Mouse (Mus musculus) embryonic stem cell, embryonic (primary cell): ENCODE data around the gene N4bp1.

Source experiments
- CTCF ChIA-PET, 4 experiments: fragments of 300-600 bp in 2 of 4; fragments of 350-600 bp in 2 of 4; sonication (Branson Sonifier 250); formaldehyde crosslinking; loops; one replicate each; lab custom pipeline; 2022; ENCODE audit warnings: inconsistent platforms in 2 of 4; lab: Charles Lee
- POLR2A ChIA-PET, 4 experiments: fragments of 300-600 bp in 2 of 4; fragments of 350-600 bp in 2 of 4; sonication (Branson Sonifier 250); formaldehyde crosslinking; loops; one replicate each; lab custom pipeline; 2022; ENCODE audit warnings: antibody characterized with exemption in 4 of 4, inconsistent platforms in 1 of 4; lab: Charles Lee

Gene N4bp1

GRCm38 (mm10) chr8:86881068-86881609, 3.9 kb downstream of the N4bp1 start:
- ChIA-PET POLR2A (interaction anchor here (0.6 to 5.4 kb wide), 14 partner anchors 10 to 354 kb away, joined by 3 to 38 read pairs (median 4); no protein-coding TSS in a partner anchor), CTCF (interaction anchor here in 2 of 4 experiments (0.7 to 1.2 kb wide), 2 partner anchors 22 to 28 kb away, joined by 3 to 4 read pairs; no protein-coding TSS in a partner anchor)

DNA sequence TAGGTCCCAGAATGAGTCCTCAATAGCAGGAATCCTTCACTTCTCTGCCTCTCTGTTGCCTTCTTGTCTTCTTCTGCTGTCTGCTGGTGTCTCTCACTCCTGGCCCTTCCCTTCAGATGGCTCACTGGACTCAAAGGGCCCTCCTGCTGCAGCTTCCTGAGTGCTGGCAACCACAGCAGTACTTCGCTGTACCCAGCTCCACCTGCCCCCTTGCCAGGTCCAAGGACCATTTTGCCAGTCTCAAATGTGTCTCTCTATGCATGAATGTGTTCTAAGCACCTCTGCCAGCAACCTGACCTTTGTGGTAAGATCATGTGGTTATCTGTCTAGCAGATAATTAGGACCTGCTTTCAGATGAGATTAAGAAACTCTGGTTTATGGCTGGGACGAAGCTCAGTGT, 8.2 kb downstream of the N4bp1 start:
- CTCF ChIA-PET: no interaction called here
- POLR2A ChIA-PET: interaction anchor here (0.5 to 6.7 kb wide), 20 partner anchors 9 to 1806 kb away, joined by 3 to 45 read pairs (median 4); partner anchors contain the start of gene Gm10638 (in 1 of the 4)

DNA sequence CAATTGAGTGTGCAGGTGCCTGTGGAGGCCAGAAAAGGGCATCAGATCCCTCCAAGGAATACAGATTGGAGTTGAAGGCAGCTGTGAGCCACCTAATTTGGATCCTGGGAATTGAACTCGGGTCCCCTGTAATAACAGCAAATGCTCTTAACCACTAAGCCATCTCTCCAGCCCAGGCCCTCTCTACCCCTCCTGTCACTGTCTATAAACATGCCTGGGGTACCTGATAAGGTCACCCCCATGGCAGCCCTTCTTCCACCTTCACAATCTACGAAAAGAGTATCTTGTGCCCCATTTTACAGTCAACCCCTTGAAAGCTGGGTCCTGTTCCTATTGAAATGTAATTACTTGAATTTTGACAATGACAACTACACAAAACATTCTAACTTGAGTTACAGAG, 11.0 kb downstream of the N4bp1 start:
- CTCF ChIA-PET: interaction anchor here in 1 of 4 experiments (0.6 kb wide), 1 partner anchor 289 kb away, joined by 3 read pairs; no protein-coding TSS in a partner anchor
- POLR2A ChIA-PET: interaction anchor here in 2 of 4 experiments (0.5 to 6.7 kb wide), 12 partner anchors 8 to 225 kb away, joined by 3 to 45 read pairs (median 4); partner anchors contain the start of genes Gm10638 (in 1 of the 2) and Siah1a (in 1 of the 2)

DNA sequence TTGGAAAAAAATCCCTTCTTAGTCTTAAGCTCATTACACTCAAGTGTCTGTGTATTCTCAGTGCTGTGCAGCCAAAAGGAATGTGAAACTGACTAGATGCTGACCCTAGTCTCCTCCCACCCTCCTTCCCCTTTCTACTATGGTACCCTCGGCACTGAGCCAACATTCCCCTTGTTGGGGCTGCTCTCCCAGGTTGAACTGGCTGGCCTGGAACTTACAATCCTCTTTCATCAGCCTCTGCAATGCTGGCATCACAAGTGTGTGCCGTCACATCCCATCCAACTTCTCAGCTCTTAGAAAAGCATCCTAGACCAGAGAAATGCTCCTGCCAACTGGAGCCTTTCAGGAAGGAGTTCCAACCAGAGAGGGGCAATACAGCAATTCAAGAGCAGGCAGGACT, 11.9 kb downstream of the N4bp1 start:
- ChIA-PET CTCF (no interaction called here), POLR2A (interaction anchor here in 2 of 4 experiments (0.7 to 6.7 kb wide), 11 partner anchors 7 to 224 kb away, joined by 3 to 45 read pairs (median 5); no protein-coding TSS in a partner anchor)

DNA sequence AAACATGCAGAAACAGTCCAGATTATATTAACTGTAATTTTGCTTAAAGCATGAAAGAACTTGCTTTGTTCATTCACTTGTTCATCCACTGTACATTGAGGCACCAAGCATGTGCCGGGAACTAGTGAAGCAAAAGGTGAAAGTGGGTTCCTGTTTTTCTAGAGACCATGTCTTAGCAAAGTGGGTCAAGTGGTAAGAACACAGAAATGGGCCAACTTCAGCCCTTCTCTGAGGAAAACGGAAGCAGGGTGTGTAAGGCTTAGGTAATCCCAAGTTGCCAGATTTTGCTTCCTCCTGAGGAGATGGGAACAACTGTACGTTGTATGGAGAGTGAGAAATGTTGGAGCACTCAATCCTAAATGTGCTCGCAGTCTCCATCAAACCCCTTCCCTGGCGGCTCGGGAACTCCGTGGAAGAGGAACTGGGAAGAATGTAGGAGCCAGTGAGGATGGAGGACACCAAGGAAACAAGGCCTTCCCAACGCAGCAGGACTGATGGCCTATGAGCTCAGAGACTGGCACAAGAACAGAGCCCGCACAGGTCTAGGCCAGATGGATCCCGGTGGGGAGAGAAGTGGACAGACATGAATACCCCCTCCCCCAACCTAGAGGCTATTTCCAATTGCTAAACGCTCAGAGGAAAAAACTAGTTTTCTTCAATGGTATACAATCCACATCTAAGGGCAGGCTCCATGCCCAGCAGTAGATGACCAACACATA, 12.8 kb downstream of the N4bp1 start:
- ChIA-PET CTCF (interaction anchor here in 1 of 4 experiments (0.6 kb wide), 1 partner anchor 30 kb away, joined by 4 read pairs; no protein-coding TSS in a partner anchor), POLR2A (interaction anchor here in 2 of 4 experiments (0.7 to 3.8 kb wide), 11 partner anchors 8 to 108 kb away, joined by 3 to 24 read pairs (median 5); no protein-coding TSS in a partner anchor)

DNA sequence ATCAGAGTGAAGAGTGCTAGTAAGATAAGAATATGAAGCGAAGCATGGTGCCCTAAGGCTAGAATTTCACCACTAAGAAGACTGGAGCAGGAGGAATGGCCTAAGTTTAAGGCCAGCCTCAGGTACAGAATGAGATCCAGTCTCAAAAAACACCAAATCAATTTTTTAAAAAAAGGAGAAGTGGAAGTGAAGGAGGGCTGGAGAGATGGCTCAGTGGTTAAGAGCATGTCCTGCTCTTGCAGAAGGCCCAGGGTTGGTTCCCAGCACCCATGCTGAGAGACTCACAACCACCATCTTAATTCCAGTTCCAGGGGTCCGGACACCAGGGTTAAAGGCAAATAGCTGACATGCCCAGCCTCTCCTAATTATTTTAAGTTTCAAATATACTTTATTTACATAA, 13.6 kb downstream of the N4bp1 start:
- ChIA-PET POLR2A (interaction anchor here in 2 of 4 experiments (1.3 to 3.8 kb wide), 5 partner anchors 9 to 18 kb away, joined by 3 to 24 read pairs (median 6); no protein-coding TSS in a partner anchor), CTCF (no interaction called here)

DNA sequence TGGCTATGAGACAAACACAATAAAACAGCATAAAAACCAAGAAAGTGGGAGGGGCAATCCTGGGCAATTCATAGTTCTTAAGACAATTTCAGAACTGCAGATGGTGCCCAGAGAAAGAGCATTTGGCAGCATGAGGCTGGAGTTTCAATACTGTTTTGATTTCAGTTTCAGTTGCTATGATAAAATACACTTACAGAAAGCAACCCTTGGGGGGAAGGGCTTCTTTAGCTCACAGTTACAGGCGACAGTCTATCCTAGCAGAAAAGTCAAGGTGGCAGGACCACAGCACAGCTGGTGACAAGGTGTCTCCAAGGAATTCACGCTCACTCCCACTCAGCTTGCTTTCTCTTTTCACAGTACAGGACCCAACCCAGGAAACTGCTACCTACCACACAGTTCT, 14.3 kb downstream of the N4bp1 start:
- POLR2A ChIA-PET: interaction anchor here in 3 of 4 experiments (0.6 to 3.8 kb wide), 11 partner anchors 9 to 32 kb away, joined by 3 to 24 read pairs (median 3); partner anchors contain the start of gene N4bp1 (in 1 of the 3)
- CTCF ChIA-PET: interaction anchor here in 1 of 4 experiments (0.5 kb wide), 1 partner anchor 12 kb away, joined by 3 read pairs; no protein-coding TSS in a partner anchor

DNA sequence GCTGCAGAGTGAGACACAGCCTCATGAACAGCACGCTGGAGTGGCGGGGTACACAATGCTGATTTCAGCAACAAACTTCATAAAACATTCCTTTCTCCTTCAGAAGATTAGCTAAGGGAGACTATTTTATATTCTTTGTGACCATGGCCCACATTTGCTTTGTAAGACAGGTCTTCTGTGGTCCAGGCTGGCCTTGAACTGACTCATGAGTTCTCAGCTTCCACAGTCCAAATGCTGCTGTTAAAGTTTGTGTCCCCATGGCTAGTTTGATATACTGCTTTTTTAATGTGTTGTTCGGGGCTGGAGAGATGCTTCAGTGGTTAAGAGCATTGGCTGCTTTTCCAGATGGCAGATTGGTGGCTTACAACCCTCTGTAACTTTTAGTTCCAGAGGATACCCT, 17.0 kb downstream of the N4bp1 start:
- CTCF ChIA-PET: interaction anchor here in 1 of 4 experiments (1.5 kb wide), 1 partner anchor 35 kb away, joined by 3 read pairs; no protein-coding TSS in a partner anchor

GRCm38 (mm10) chr8:86864764-86865163, 20.3 kb downstream of the N4bp1 start:
- CTCF ChIA-PET: no interaction called here
- POLR2A ChIA-PET: interaction anchor here (0.6 to 5.7 kb wide), 8 partner anchors 9 to 924 kb away, joined by 3 to 45 read pairs (median 4); partner anchors contain the start of genes Gm10638 (in 1 of the 4) and Siah1a (in 1 of the 4)

More for the DNA sequence above, 17.0 kb downstream of the N4bp1 start:
- POLR2A ChIA-PET: interaction anchor here in 3 of 4 experiments (0.6 to 5.7 kb wide), 11 partner anchors 7 to 19 kb away, joined by 3 to 45 read pairs (median 4); no protein-coding TSS in a partner anchor

- ChIA-PET CTCF (interaction anchor here in 1 of 4 experiments (0.6 kb wide), 1 partner anchor 39 kb away, joined by 10 read pairs; no protein-coding TSS in a partner anchor), POLR2A (interaction anchor here in 2 of 4 experiments (1.0 to 5.7 kb wide), 2 partner anchors 11 to 13 kb away, joined by 3 to 45 read pairs; no protein-coding TSS in a partner anchor)
Observed at GRCm38 (mm10) chr8:86862837-86863236, 22.2 kb downstream of the N4bp1 start.

GRCm38 (mm10) chr8:86862155-86862816, 22.8 kb downstream of the N4bp1 start:
- ChIA-PET CTCF (interaction anchor here in 1 of 4 experiments (0.6 kb wide), 1 partner anchor 41 kb away, joined by 3 read pairs; no protein-coding TSS in a partner anchor), POLR2A (interaction anchor here in 2 of 4 experiments (0.8 to 3.8 kb wide), 4 partner anchors 10 to 153 kb away, joined by 3 to 15 read pairs (median 4); no protein-coding TSS in a partner anchor)

DNA sequence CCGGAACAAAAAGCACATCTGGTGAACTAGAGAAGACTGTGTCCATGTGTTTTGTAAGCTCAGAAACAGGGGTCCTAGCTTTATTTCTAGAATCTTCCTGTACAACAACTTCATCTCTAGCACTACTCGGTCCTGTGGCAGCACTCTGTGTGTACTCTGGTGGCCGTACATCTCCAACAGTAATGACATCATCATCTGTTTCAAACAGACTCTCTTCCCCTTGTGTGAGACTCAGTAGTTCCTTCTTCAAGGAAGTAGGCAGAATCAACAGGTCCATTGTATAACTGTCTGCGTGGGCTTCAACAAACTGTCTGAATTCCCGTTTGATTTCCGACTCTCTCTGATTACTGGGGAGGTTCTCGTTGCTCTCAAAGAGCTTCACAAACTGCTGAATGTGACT, 23.5 kb downstream of the N4bp1 start:
- CTCF ChIA-PET: interaction anchor here in 1 of 4 experiments (1.3 kb wide), 1 partner anchor 26 kb away, joined by 3 read pairs; no protein-coding TSS in a partner anchor

DNA sequence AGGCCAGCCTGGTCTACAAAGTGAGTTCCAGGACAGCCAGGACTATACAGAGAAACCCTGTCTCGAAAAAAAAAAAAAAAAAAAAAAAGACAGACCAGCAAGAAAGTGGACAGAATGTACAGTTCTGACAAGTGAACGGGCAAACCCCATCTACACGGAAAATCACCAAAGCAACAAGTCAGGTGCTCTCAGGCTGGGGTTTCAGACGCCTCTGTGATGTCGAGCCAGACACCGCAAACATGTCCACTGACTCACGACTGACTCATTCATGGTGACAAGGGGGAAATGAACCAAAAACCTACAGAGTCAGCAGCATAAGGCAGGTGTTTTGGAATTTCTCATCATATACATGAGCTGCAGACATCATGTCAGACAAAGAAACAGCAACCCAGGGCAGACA, 28.8 kb downstream of the N4bp1 start:
- CTCF ChIA-PET: interaction anchor here in 2 of 4 experiments (0.7 to 1.3 kb wide), 3 partner anchors 36 to 1156 kb away, joined by 3 to 4 read pairs (median 3); no protein-coding TSS in a partner anchor
- POLR2A ChIA-PET: interaction anchor here in 3 of 4 experiments (0.7 to 1.1 kb wide), 4 partner anchors 8 to 15 kb away, joined by 3 to 6 read pairs (median 4); no protein-coding TSS in a partner anchor

More for the DNA sequence above, 23.5 kb downstream of the N4bp1 start:
- POLR2A ChIA-PET: interaction anchor here in 2 of 4 experiments (0.8 to 3.8 kb wide), 8 partner anchors 9 to 152 kb away, joined by 3 to 15 read pairs (median 4); no protein-coding TSS in a partner anchor

DNA sequence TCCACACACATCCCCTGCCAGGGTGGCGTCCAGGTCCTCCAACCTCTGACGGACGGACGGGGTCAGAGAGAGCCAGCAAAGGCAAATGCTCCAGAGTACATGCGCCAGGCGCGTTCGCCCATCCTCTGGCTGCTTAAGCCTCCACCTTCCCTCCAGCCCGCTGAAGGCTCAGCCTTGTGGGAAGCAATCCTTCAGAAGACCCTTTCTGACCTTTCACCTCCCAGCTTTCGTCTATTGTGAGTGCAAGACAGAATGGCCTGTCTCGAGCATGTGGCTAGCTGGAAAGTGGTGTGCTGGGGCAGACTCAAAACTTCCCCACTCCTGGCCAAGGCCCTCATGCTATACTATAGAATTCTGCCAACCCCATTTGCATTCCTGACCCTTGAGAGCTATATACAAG, 30.4 kb downstream of the N4bp1 start:
- ChIA-PET CTCF (interaction anchor here in 1 of 4 experiments (1.3 kb wide), 1 partner anchor 34 kb away, joined by 3 read pairs; no protein-coding TSS in a partner anchor), POLR2A (interaction anchor here in 2 of 4 experiments (0.9 to 3.1 kb wide), 13 partner anchors 10 to 68 kb away, joined by 3 to 8 read pairs (median 4); partner anchors contain the start of gene N4bp1 (in 1 of the 2))

- POLR2A ChIA-PET: interaction anchor here (0.6 to 3.1 kb wide), 17 partner anchors 9 to 230 kb away, joined by 3 to 8 read pairs (median 4); partner anchors contain the start of gene N4bp1 (in 1 of the 4)
- CTCF ChIA-PET: no interaction called here
Observed at GRCm38 (mm10) chr8:86853989-86854373, 31.1 kb downstream of the N4bp1 start.

DNA sequence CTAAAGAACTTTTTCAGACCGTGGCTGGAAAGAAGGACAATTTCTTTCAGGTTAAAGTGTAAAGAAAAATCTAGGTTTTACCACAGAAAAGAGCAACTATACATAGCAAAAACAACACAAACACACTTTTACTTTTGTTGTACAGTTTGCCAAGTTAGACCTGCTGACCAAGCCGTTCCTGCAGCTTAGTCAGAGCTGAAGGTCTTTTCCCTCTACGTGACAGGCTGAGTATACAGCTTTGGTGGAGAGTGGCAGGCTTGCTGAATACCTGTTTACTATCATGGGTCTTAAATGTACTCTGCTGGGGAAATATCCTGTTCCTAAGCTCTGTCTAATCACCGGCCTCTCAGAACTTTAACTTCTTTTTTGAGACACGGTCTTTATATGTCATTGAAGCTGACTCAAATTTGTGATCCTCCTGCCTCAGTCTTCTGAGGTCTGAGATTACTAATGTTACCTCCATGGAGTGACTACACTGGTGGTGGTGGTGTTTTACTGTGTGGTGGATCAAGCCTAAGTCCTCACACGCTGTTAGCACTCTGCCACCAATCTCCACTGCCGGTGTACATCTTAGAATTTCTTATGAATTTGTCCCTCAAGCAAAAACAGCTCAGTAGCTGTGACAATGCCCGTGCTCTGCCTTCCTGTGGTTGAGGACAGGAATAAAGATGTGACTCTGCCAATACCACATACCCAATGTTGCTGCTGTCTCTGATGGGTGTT, 31.6 kb downstream of the N4bp1 start:
- CTCF ChIA-PET: no interaction called here

More for the DNA sequence above, 31.6 kb downstream of the N4bp1 start:
- POLR2A ChIA-PET: interaction anchor here (0.6 to 3.1 kb wide), 18 partner anchors 8 to 230 kb away, joined by 3 to 8 read pairs (median 4); partner anchors contain the start of gene N4bp1 (in 1 of the 4)
